Mouse (Mus musculus): Measurements from ENCODE around the gene Efnb2. TPM values are rescaled to one million over a fixed set of nuclear protein-coding genes. Genes with fewer than 3 reads are reported as not detected.
A peak's percentile ranks its signal among the peaks of the same experiment; 100 is the strongest.

Gene Efnb2
- polyA plus RNA-seq (2015; fragmentation: Nextera tagmentation; extraction: Ambion mirVana) = 12.7 and 16.2 TPM in 2 replicates

- H3K27ac ChIP-seq = peak within 1 kb of the TSS; percentile 91
- H3K4me1 ChIP-seq (replicated peaks) = peaks cover 30% of the 10 kb centered on the region
- peak within 1 kb of the TSS; percentile 95 for H3K9ac ChIP-seq (replicated peaks)
- peak; percentile 93 for ATAC-seq
- peaks cover 10% of the 10 kb centered on the region for H3K36me3 ChIP-seq
- peak within 1 kb of the TSS; percentile 92 for H3K4me3 ChIP-seq (replicated peaks)
- peak within 1 kb of the TSS; percentile 79 for H3K4me2 ChIP-seq (replicated peaks)
- no peaks in the 10 kb centered on the region for H3K27me3 ChIP-seq
- WGBS = under 1% methylated on average over 70 of the region's 70 CpGs
- no peaks in the 10 kb centered on the region for H3K9me3 ChIP-seq
Observed at GRCm38 (mm10) chr8:8661103-8661758, at the start of gene Efnb2. TSS of gene Efnb2 (minus strand) at chr8:8661242.

- Histone ChIP-seq H3K9ac (replicated peaks) (no peak overlapping the region), H3K9me3 (no peaks in the 10 kb centered on the region), H3K4me2 (replicated peaks) (no peak overlapping the region), H3K4me3 (replicated peaks) (no peak overlapping the region), H3K36me3 (no peaks in the 10 kb centered on the region), H3K27me3 (no peaks in the 10 kb centered on the region), H3K4me1 (replicated peaks) (no peaks in the 10 kb centered on the region), H3K27ac (no peak overlapping the region)
- ATAC-seq = no peak
- WGBS = 81% methylated on average over 9 of the region's 9 CpGs
Observed at GRCm38 (mm10) chr8:8704813-8705212, 43.8 kb upstream of the Efnb2 start.

GRCm38 (mm10) chr8:8703668-8704067 is 42.6 kb upstream of the Efnb2 start:
- ATAC-seq = no peak
- no peak overlapping the region for H3K9ac ChIP-seq (replicated peaks)
- no peaks in the 10 kb centered on the region for H3K36me3 ChIP-seq
- H3K27me3 ChIP-seq = no peaks in the 10 kb centered on the region
- H3K9me3 ChIP-seq = no peaks in the 10 kb centered on the region
- H3K4me1 ChIP-seq (replicated peaks) = no peaks in the 10 kb centered on the region
- H3K4me3 ChIP-seq (replicated peaks) = no peak overlapping the region
- no peak overlapping the region for H3K4me2 ChIP-seq (replicated peaks)
- no peak overlapping the region for H3K27ac ChIP-seq
- whole genome bisulfite sequencing = 84% methylated on average over 2 of the region's 2 CpGs

- no peak overlapping the region for H3K4me3 ChIP-seq (replicated peaks)
- H3K36me3 ChIP-seq = no peaks in the 10 kb centered on the region
- no peak overlapping the region for H3K27ac ChIP-seq
- no peaks in the 10 kb centered on the region for H3K9me3 ChIP-seq
- no peaks in the 10 kb centered on the region for H3K27me3 ChIP-seq
- no peaks in the 10 kb centered on the region for H3K4me1 ChIP-seq (replicated peaks)
- 0 out of 2 replicates have a peak, but pooled peaks have one; percentile 30 for ATAC-seq
- H3K4me2 ChIP-seq (replicated peaks) = no peak overlapping the region
- no peak overlapping the region for H3K9ac ChIP-seq (replicated peaks)
- WGBS = 89% methylated on average over 10 of the region's 10 CpGs
Observed at GRCm38 (mm10) chr8:8700821-8701220, 39.8 kb upstream of the Efnb2 start.

GRCm38 (mm10) chr8:8700229-8700628 is 39.2 kb upstream of the Efnb2 start:
- no peak for ATAC-seq
- Histone ChIP-seq H3K27me3 (no peaks in the 10 kb centered on the region), H3K27ac (no peak overlapping the region), H3K4me3 (replicated peaks) (no peak overlapping the region), H3K4me2 (replicated peaks) (no peak overlapping the region), H3K36me3 (no peaks in the 10 kb centered on the region), H3K4me1 (replicated peaks) (no peaks in the 10 kb centered on the region), H3K9me3 (no peaks in the 10 kb centered on the region), H3K9ac (replicated peaks) (no peak overlapping the region)
- 84% methylated on average over 4 of the region's 4 CpGs for WGBS

GRCm38 (mm10) chr8:8690146-8691092 is 29.4 kb upstream of the Efnb2 start, which contains the start of gene Arglu1:
TSS of gene Arglu1 (minus strand) at chr8:8690521.
- no peaks in the 10 kb centered on the region for H3K36me3 ChIP-seq
- WGBS = under 1% methylated on average over 61 of the region's 81 CpGs
- H3K4me2 ChIP-seq (replicated peaks) = peak within 1 kb of the TSS; percentile 85
- peak within 1 kb of the TSS; percentile 89 for H3K4me3 ChIP-seq (replicated peaks)
- peak within 1 kb of the TSS; percentile 98 for H3K27ac ChIP-seq
- peak; percentile 96 for ATAC-seq
- peak within 1 kb of the TSS; percentile 98 for H3K9ac ChIP-seq (replicated peaks)
- peaks cover 39% of the 10 kb centered on the region for H3K4me1 ChIP-seq (replicated peaks)
- H3K9me3 ChIP-seq = no peaks in the 10 kb centered on the region
- no peaks in the 10 kb centered on the region for H3K27me3 ChIP-seq

- peak overlapping the region; percentile 85 for H3K4me2 ChIP-seq (replicated peaks)
- peak; percentile 81 for ATAC-seq
- under 1% methylated on average over 61 of the region's 68 CpGs for WGBS
Observed at GRCm38 (mm10) chr8:8689454-8690145, 28.6 kb upstream of the Efnb2 start.

GRCm38 (mm10) chr8:8688823-8689453 is 27.9 kb upstream of the Efnb2 start:
- peak overlapping the region; percentile 98 for H3K9ac ChIP-seq (replicated peaks)
- ATAC-seq = no peak
- 11% methylated on average over 9 of the region's 9 CpGs for WGBS

More at GRCm38 (mm10) chr8:8689454-8690145, 28.6 kb upstream of the Efnb2 start:
- Histone ChIP-seq H3K36me3 (no peaks in the 10 kb centered on the region), H3K9me3 (no peaks in the 10 kb centered on the region), H3K27me3 (no peaks in the 10 kb centered on the region), H3K9ac (replicated peaks) (peak overlapping the region; percentile 98), H3K4me1 (replicated peaks) (peaks cover 42% of the 10 kb centered on the region), H3K27ac (peak overlapping the region; percentile 98), H3K4me3 (replicated peaks) (peak overlapping the region; percentile 89)

GRCm38 (mm10) chr8:8685517-8685916 is 24.5 kb upstream of the Efnb2 start:
- WGBS = 88% methylated on average over 2 of the region's 2 CpGs
- Histone ChIP-seq H3K27ac (no peak overlapping the region), H3K4me1 (replicated peaks) (peaks cover 42% of the 10 kb centered on the region), H3K36me3 (peaks cover 21% of the 10 kb centered on the region), H3K27me3 (no peaks in the 10 kb centered on the region), H3K4me3 (replicated peaks) (no peak overlapping the region), H3K4me2 (replicated peaks) (no peak overlapping the region), H3K9ac (replicated peaks) (no peak overlapping the region), H3K9me3 (no peaks in the 10 kb centered on the region)
- ATAC-seq = no peak

More at GRCm38 (mm10) chr8:8688823-8689453, 27.9 kb upstream of the Efnb2 start:
- Histone ChIP-seq H3K27ac (no peak overlapping the region), H3K36me3 (no peaks in the 10 kb centered on the region), H3K4me1 (replicated peaks) (peaks cover 42% of the 10 kb centered on the region), H3K27me3 (no peaks in the 10 kb centered on the region), H3K9me3 (no peaks in the 10 kb centered on the region), H3K4me3 (replicated peaks) (peak overlapping the region; percentile 89), H3K4me2 (replicated peaks) (peak overlapping the region; percentile 85)

- Histone ChIP-seq H3K27ac (no peak overlapping the region), H3K4me2 (replicated peaks) (no peak overlapping the region), H3K27me3 (no peaks in the 10 kb centered on the region), H3K9me3 (no peaks in the 10 kb centered on the region), H3K4me3 (replicated peaks) (no peak overlapping the region), H3K4me1 (replicated peaks) (peaks cover 24% of the 10 kb centered on the region), H3K36me3 (peaks cover 42% of the 10 kb centered on the region), H3K9ac (replicated peaks) (no peak overlapping the region)
- 96% methylated on average over 3 of the region's 3 CpGs for WGBS
- no peak for ATAC-seq
Observed at GRCm38 (mm10) chr8:8682697-8683096, 21.7 kb upstream of the Efnb2 start.

- Histone ChIP-seq H3K9ac (replicated peaks) (no peak overlapping the region), H3K27ac (no peak overlapping the region), H3K4me1 (replicated peaks) (no peaks in the 10 kb centered on the region), H3K36me3 (peaks cover 63% of the 10 kb centered on the region), H3K4me3 (replicated peaks) (no peak overlapping the region), H3K4me2 (replicated peaks) (no peak overlapping the region), H3K9me3 (no peaks in the 10 kb centered on the region), H3K27me3 (no peaks in the 10 kb centered on the region)
- WGBS = 93% methylated on average over 3 of the region's 3 CpGs
- ATAC-seq = no peak
Observed at GRCm38 (mm10) chr8:8678236-8678635, 17.2 kb upstream of the Efnb2 start.

All from midbrain, embryonic 13.5 days (tissue).